Mouse (Mus musculus) liver, embryonic 16.5 days (tissue): ENCODE results near the gene Arpp21. TPM values are rescaled to one million over a fixed set of nuclear protein-coding genes. Genes with fewer than 3 reads are reported as not detected.
"Not testable (repeated sequence)": the region's sequence is repeated elsewhere in the genome, so short reads cannot be mapped to it uniquely, and the experiment has no call there.

ENCODE experiments used
- ATAC-seq: fragments of 200-750 bp; cut with Nextera tagmentation; 2 replicates; pipeline ENCODE4 v1.8.0; 2017; ENCODE audit warnings: low read depth, mild to moderate bottlenecking, moderate number of reproducible peaks, moderate library complexity
- H3K27ac ChIP-seq: fragments of 300-500 bp; sonication (generic); 2 replicates; pipeline ENCODE4 v1.5.1; 2014; ENCODE audit warnings: mild to moderate bottlenecking, low read length
- H3K27me3 ChIP-seq: fragments of 300-500 bp; sonication (generic); 2 replicates; pipeline ENCODE4 v1.6.1; 2014; ENCODE audit warnings: low read depth, low read length, mixed read lengths; ENCODE audit not compliant: control insufficient read depth, insufficient read depth
- H3K36me3 ChIP-seq: fragments of 300-500 bp; sonication (generic); 2 replicates; pipeline ENCODE4 v1.6.1; 2014; ENCODE audit warnings: mild to moderate bottlenecking; ENCODE audit not compliant: control insufficient read depth, insufficient read depth
- H3K4me1 ChIP-seq: fragments of 300-500 bp; sonication (generic); 2 replicates; pipeline ENCODE4 v1.6.1; 2014; ENCODE audit warnings: low read depth, low read length, mixed read lengths; ENCODE audit not compliant: control insufficient read depth
- H3K4me2 ChIP-seq: fragments of 300-500 bp; sonication (generic); 2 replicates; pipeline ENCODE4 v1.6.1; 2014; ENCODE audit warnings: low read depth, low read length, mixed read lengths
- H3K4me3 ChIP-seq: fragments of 300-500 bp; sonication (generic); 2 replicates; pipeline ENCODE4 v1.5.1; 2014; ENCODE audit warnings: low read depth, mild to moderate bottlenecking, low read length
- H3K9ac ChIP-seq: fragments of 300-500 bp; sonication (generic); 2 replicates; pipeline ENCODE4 v1.6.1; 2014; ENCODE audit warnings: low read depth, low read length
- H3K9me3 ChIP-seq: fragments of 300-500 bp; sonication (generic); replicated peaks from 2 replicates; pipeline ENCODE4 v1.6.1; 2016; ENCODE audit warnings: low read length; ENCODE audit not compliant: control insufficient read depth
- WGBS: fragments of 180-500 bp; shearing (Covaris S2); extraction: QIAGEN DNeasy Blood & Tissue Kit; methylation state at CpG from one replicate; pipeline ENCODE4 v1.1.7; 2014; ENCODE audit not compliant: insufficient replicate concordance; 5-methylcytosine and 5-hydroxymethylcytosine counted together
- microRNA-seq: library from miRNA; unstranded; fragments of <30 nt; microRNA quantifications from one replicate; pipeline ENCODE4, GENCODE M21; 2016
- polyA plus RNA-seq: library from polyadenylated mRNA; unstranded; fragments of >200 nt; fragmentation: Nextera tagmentation; extraction: Ambion mirVana; gene quantifications from 2 replicates; pipeline ENCODE4 v1.2.1, GENCODE M21; 2015

Arpp21 gene
- polyA plus RNA-seq, 1 experiment from 2014 or later = 1.1 TPM

DNA sequence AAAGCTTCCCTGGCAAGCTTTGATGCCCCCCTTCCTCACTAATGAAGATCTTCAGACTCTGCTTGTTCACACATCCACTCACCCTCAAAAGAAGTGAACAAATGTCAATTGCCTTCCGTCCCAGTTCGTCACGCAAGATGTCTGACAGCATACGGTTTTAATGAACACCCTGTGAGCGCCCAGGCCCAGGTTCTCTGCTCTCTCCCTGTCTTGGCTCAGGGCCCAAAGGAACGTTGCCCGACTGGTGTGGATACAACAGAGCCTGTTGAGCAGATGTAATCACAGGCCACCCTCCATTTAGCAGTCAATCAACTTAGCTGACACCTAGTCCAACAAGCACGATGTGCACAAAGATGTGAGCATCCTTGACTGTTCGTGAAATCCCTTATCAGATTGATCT lies 198.0 kb downstream of the Arpp21 start:
- no peaks in the 10 kb centered on the region for H3K36me3 ChIP-seq
- WGBS = 70% methylated on average over 9 of the region's 9 CpGs
- no peaks in the 10 kb centered on the region for H3K4me1 ChIP-seq
- H3K9ac ChIP-seq = no peak overlapping the region
- ATAC-seq = no peak
- H3K4me2 ChIP-seq = no peak overlapping the region
- H3K27me3 ChIP-seq = no peaks in the 10 kb centered on the region
- no peaks in the 10 kb centered on the region for H3K9me3 ChIP-seq
- H3K27ac ChIP-seq = no peak overlapping the region
- no peak overlapping the region for H3K4me3 ChIP-seq

GRCm38 (mm10) chr9:112033840-112034239 lies 201.9 kb downstream of the Arpp21 start:
- WGBS = 15% methylated on average over 2 of the region's 10 CpGs
- not testable (repeated sequence) for H3K4me3 ChIP-seq, H3K9ac ChIP-seq, H3K4me2 ChIP-seq, ATAC-seq, H3K36me3 ChIP-seq, H3K27ac ChIP-seq, H3K27me3 ChIP-seq, H3K9me3 ChIP-seq, H3K4me1 ChIP-seq

- 69% methylated on average over 7 of the region's 7 CpGs for WGBS
- Histone ChIP-seq H3K27me3 (no peaks in the 10 kb centered on the region), H3K9ac (no peak overlapping the region), H3K9me3 (no peaks in the 10 kb centered on the region), H3K4me2 (no peak overlapping the region), H3K4me1 (no peaks in the 10 kb centered on the region), H3K36me3 (no peaks in the 10 kb centered on the region), H3K4me3 (no peak overlapping the region), H3K27ac (no peak overlapping the region)
- no peak for ATAC-seq
Observed at GRCm38 (mm10) chr9:112032169-112032568, 203.6 kb downstream of the Arpp21 start.

- H3K9me3 ChIP-seq = no peaks in the 10 kb centered on the region
- H3K27me3 ChIP-seq = no peaks in the 10 kb centered on the region
- no peaks in the 10 kb centered on the region for H3K36me3 ChIP-seq
- 69% methylated on average over 8 of the region's 8 CpGs for WGBS
- H3K4me2 ChIP-seq = no peak overlapping the region
- no peaks in the 10 kb centered on the region for H3K4me1 ChIP-seq
- ATAC-seq = no peak
- no peak overlapping the region for H3K9ac ChIP-seq
- no peak overlapping the region for H3K27ac ChIP-seq
- no peak overlapping the region for H3K4me3 ChIP-seq
Observed at GRCm38 (mm10) chr9:112023562-112024015, 212.1 kb downstream of the Arpp21 start.

- no peak overlapping the region for H3K27ac ChIP-seq
- H3K4me1 ChIP-seq = no peaks in the 10 kb centered on the region
- no peaks in the 10 kb centered on the region for H3K27me3 ChIP-seq
- whole genome bisulfite sequencing = 64% methylated on average over 5 of the region's 5 CpGs
- H3K36me3 ChIP-seq = no peaks in the 10 kb centered on the region
- H3K4me3 ChIP-seq = no peak overlapping the region
- H3K9me3 ChIP-seq = no peaks in the 10 kb centered on the region
- no peak for ATAC-seq
- no peak overlapping the region for H3K9ac ChIP-seq
- no peak overlapping the region for H3K4me2 ChIP-seq
Observed at GRCm38 (mm10) chr9:112023111-112023510, 212.6 kb downstream of the Arpp21 start.

Small RNAs within 50 kb of the gene (microRNA-seq; reads per million reads assigned to microRNA genes)
- gene Mir128-2 = 53.4 reads per million, percentile 47 among the genes with 10 or more reads in this experiment
